Mouse (Mus musculus) MEL (cell line): ENCODE data around the gene Gm30302. TPM values are rescaled to one million over a fixed set of nuclear protein-coding genes. Genes with fewer than 3 reads are reported as not detected.

Experiments used
- DNase-seq: peaks from one replicate; pipeline ENCODE4 v3.0.0; 2011; ENCODE audit warnings: low read depth, low spot score
- H3K27ac ChIP-seq: 2 replicates; pipeline ENCODE4 v1.5.1; 2012; ENCODE audit warnings: low read depth, mild to moderate bottlenecking, control low read depth, low read length, moderate library complexity; ENCODE audit not compliant: control insufficient read depth
- H3K27me3 ChIP-seq, 2 experiments: fragments of 150-350 bp in 1 of 2; sonication (generic) in 1 of 2; 2 replicates each; pipeline ENCODE4 v1.6.1; 2012; ENCODE audit warnings: low read length in 2 of 2, mild to moderate bottlenecking in 2 of 2, improper control_type of control experiment in 1 of 2, moderate library complexity in 1 of 2; ENCODE audit not compliant: insufficient read depth in 2 of 2, control insufficient read depth in 1 of 2
- H3K36me3 ChIP-seq, 2 experiments: 2 replicates each; pipeline ENCODE4 v1.6.1; 2012 to 2014; ENCODE audit warnings: low read length in 2 of 2, improper control_type of control experiment in 1 of 2, inconsistent platforms in 1 of 2, mild to moderate bottlenecking in 1 of 2; ENCODE audit not compliant: insufficient read depth in 2 of 2, control insufficient read depth in 1 of 2
- H3K4me1 ChIP-seq, 2 experiments: fragments of 150-350 bp in 1 of 2; sonication (generic) in 1 of 2; 2 replicates each; pipeline ENCODE4 v1.6.1; 2012; ENCODE audit warnings: low read length in 2 of 2, improper control_type of control experiment in 1 of 2, mild to moderate bottlenecking in 1 of 2; ENCODE audit not compliant: insufficient read depth in 2 of 2, control insufficient read depth in 1 of 2
- H3K4me3 ChIP-seq, 2 experiments: fragments of 150-350 bp in 1 of 2; sonication (generic) in 1 of 2; 2 replicates each; pipeline ENCODE4 v1.5.1; 2012; ENCODE audit warnings: low read depth in 2 of 2, low read length in 2 of 2, mild to moderate bottlenecking in 2 of 2, moderate library complexity in 2 of 2, control low read depth in 1 of 2, improper control_type of control experiment in 1 of 2; ENCODE audit not compliant: control insufficient read depth in 1 of 2, insufficient read depth in 1 of 2
- H3K79me2 ChIP-seq: 2 replicates; pipeline ENCODE4 v1.6.1; 2012; ENCODE audit warnings: mild to moderate bottlenecking, low read length, moderate library complexity; ENCODE audit not compliant: control insufficient read depth, poor library complexity, insufficient read depth
- H3K9ac ChIP-seq: 2 replicates; pipeline ENCODE4 v1.6.1; 2012; ENCODE audit warnings: low read depth, mild to moderate bottlenecking, control low read depth, low read length, moderate library complexity; ENCODE audit not compliant: control insufficient read depth, poor library complexity, severe bottlenecking
- H3K9me3 ChIP-seq: fragments of 150-350 bp; sonication (generic); replicated peaks from 2 replicates; pipeline ENCODE4 v1.6.1; 2012; ENCODE audit warnings: mild to moderate bottlenecking, low read length, improper control_type of control experiment, moderate library complexity; ENCODE audit not compliant: insufficient read depth
- CHD1 ChIP-seq: IDR thresholded peaks from 2 replicates; pipeline ENCODE4 v1.6.1; 2012; ENCODE audit warnings: low read depth, mild to moderate bottlenecking, inconsistent platforms, low read length, improper control_type of control experiment
- CHD2 ChIP-seq: IDR thresholded peaks from 2 replicates; pipeline ENCODE4 v1.6.1; 2011; ENCODE audit warnings: low read length, improper control_type of control experiment
- CTCF ChIP-seq, 3 experiments: IDR thresholded peaks in 2 of 3; conservative IDR thresholded peaks in 1 of 3; 2 replicates each; pipeline ENCODE4 v1.5.1; 2011 to 2012; ENCODE audit warnings: low read length in 3 of 3, low read depth in 2 of 3, mild to moderate bottlenecking in 2 of 3, improper control_type of control experiment in 1 of 3, inconsistent platforms in 1 of 3, mixed read lengths in 1 of 3, moderate library complexity in 1 of 3; ENCODE audit not compliant: control insufficient read depth in 1 of 3, insufficient read depth in 1 of 3, poor library complexity in 1 of 3, severe bottlenecking in 1 of 3
- E2F4 ChIP-seq: IDR thresholded peaks from 2 replicates; pipeline ENCODE4 v1.6.1; 2011; ENCODE audit warnings: low read depth, low read length, improper control_type of control experiment, borderline replicate concordance
- EP300 ChIP-seq, 2 experiments: IDR thresholded peaks; 2 replicates each; pipeline ENCODE4 v1.6.1; 2011; ENCODE audit warnings: improper control_type of control experiment in 2 of 2, low read length in 2 of 2, low read depth in 1 of 2, mild to moderate bottlenecking in 1 of 2
- ETS1 ChIP-seq: IDR thresholded peaks from 2 replicates; pipeline ENCODE4 v1.6.1; 2012; ENCODE audit warnings: low read depth, mild to moderate bottlenecking, inconsistent platforms, low read length, improper control_type of control experiment, moderate library complexity
- GABPA ChIP-seq: IDR thresholded peaks from 2 replicates; pipeline ENCODE4 v1.6.1; 2012; ENCODE audit warnings: low read depth, mild to moderate bottlenecking, inconsistent platforms, low read length, improper control_type of control experiment, moderate library complexity
- GATA1 ChIP-seq: IDR thresholded peaks from 2 replicates; pipeline ENCODE4 v1.6.1; 2011; ENCODE audit warnings: low read depth, low read length, improper control_type of control experiment
- HCFC1 ChIP-seq: IDR thresholded peaks from 2 replicates; pipeline ENCODE4 v1.6.1; 2012; ENCODE audit warnings: low read depth, mild to moderate bottlenecking, inconsistent platforms, low read length, improper control_type of control experiment, moderate library complexity
- JUND ChIP-seq: IDR thresholded peaks from 2 replicates; pipeline ENCODE4 v1.6.1; 2011; ENCODE audit warnings: low read depth, mild to moderate bottlenecking, improper control_type of control experiment, low read length
- KAT2A ChIP-seq: conservative IDR thresholded peaks from 2 replicates; pipeline ENCODE4 v1.6.1; 2012; ENCODE audit warnings: low read depth, low read length, improper control_type of control experiment, inconsistent platforms
- MAFK ChIP-seq: IDR thresholded peaks from 2 replicates; pipeline ENCODE4 v1.6.1; 2011; ENCODE audit warnings: low read depth, mild to moderate bottlenecking, low read length, improper control_type of control experiment, borderline replicate concordance
- MAX ChIP-seq: IDR thresholded peaks from 2 replicates; pipeline ENCODE4 v1.6.1; 2011; ENCODE audit warnings: low read length, improper control_type of control experiment
- MYB ChIP-seq: IDR thresholded peaks from 2 replicates; pipeline ENCODE4 v1.6.1; 2011; ENCODE audit warnings: mild to moderate bottlenecking, low read depth, low read length, improper control_type of control experiment
- MYC ChIP-seq: IDR thresholded peaks from 2 replicates; pipeline ENCODE4 v1.6.1; 2011; ENCODE audit warnings: low read depth, mild to moderate bottlenecking, low read length, improper control_type of control experiment, moderate library complexity
- NRF1 ChIP-seq: IDR thresholded peaks from 2 replicates; pipeline ENCODE4 v1.6.1; 2014; ENCODE audit warnings: low read depth, mild to moderate bottlenecking, inconsistent platforms, low read length, improper control_type of control experiment, moderate library complexity; ENCODE audit not compliant: poor library complexity, insufficient read depth, severe bottlenecking
- POLR2A ChIP-seq, 2 experiments: IDR thresholded peaks; 2 replicates each; pipeline ENCODE4 v1.6.1; 2011 to 2012; ENCODE audit warnings: low read length in 2 of 2, mild to moderate bottlenecking in 2 of 2, control low read depth in 1 of 2, improper control_type of control experiment in 1 of 2, low read depth in 1 of 2, moderate library complexity in 1 of 2; ENCODE audit not compliant: control insufficient read depth in 1 of 2, insufficient read depth in 1 of 2, poor library complexity in 1 of 2
- POLR2AphosphoS2 ChIP-seq: IDR thresholded peaks from 2 replicates; pipeline ENCODE4 v1.6.1; 2011; ENCODE audit warnings: low read length, improper control_type of control experiment
- POLR2AphosphoS5 ChIP-seq: IDR thresholded peaks from 2 replicates; pipeline ENCODE4 v1.6.1; 2012; ENCODE audit warnings: low read depth, borderline replicate concordance, mild to moderate bottlenecking, inconsistent platforms, low read length, moderate library complexity, mixed read lengths
- RAD21 ChIP-seq: IDR thresholded peaks from 2 replicates; pipeline ENCODE4 v1.6.1; 2011; ENCODE audit warnings: mild to moderate bottlenecking, low read depth, low read length, improper control_type of control experiment
- RCOR1 ChIP-seq: IDR thresholded peaks from 2 replicates; pipeline ENCODE4 v1.6.1; 2012; ENCODE audit warnings: low read depth, mild to moderate bottlenecking, inconsistent platforms, low read length, improper control_type of control experiment
- SIN3A ChIP-seq: IDR thresholded peaks from 2 replicates; pipeline ENCODE4 v1.6.1; 2012; ENCODE audit warnings: low read length, improper control_type of control experiment, inconsistent platforms
- SMC3 ChIP-seq: IDR thresholded peaks from 2 replicates; pipeline ENCODE4 v1.6.1; 2011; ENCODE audit warnings: low read depth, low read length, improper control_type of control experiment
- TAL1 ChIP-seq: IDR thresholded peaks from 2 replicates; pipeline ENCODE4 v1.6.1; 2012; ENCODE audit warnings: mild to moderate bottlenecking, inconsistent platforms, low read length, moderate library complexity, mixed read lengths
- TBP ChIP-seq: IDR thresholded peaks from 2 replicates; pipeline ENCODE4 v1.8.0; 2011; ENCODE audit warnings: low read depth, low read length, improper control_type of control experiment
- TCF12 ChIP-seq: IDR thresholded peaks from 2 replicates; pipeline ENCODE4 v1.6.1; 2014; ENCODE audit warnings: low read depth, mild to moderate bottlenecking, inconsistent platforms, low read length, improper control_type of control experiment, moderate library complexity
- UBTF ChIP-seq: IDR thresholded peaks from 2 replicates; pipeline ENCODE4 v1.6.1; 2012; ENCODE audit warnings: low read depth, mild to moderate bottlenecking, inconsistent platforms, low read length, improper control_type of control experiment, moderate library complexity, borderline replicate concordance; ENCODE audit not compliant: insufficient read depth
- USF1 ChIP-seq: IDR thresholded peaks from 2 replicates; pipeline ENCODE4 v1.6.1; 2014; ENCODE audit warnings: low read depth, mild to moderate bottlenecking, inconsistent platforms, low read length, improper control_type of control experiment, moderate library complexity
- USF2 ChIP-seq, 2 experiments: IDR thresholded peaks; 2 replicates each; pipeline ENCODE4 v1.6.1; 2011 to 2012; ENCODE audit warnings: improper control_type of control experiment in 2 of 2, low read length in 2 of 2, borderline replicate concordance in 1 of 2, inconsistent platforms in 1 of 2, low read depth in 1 of 2, mild to moderate bottlenecking in 1 of 2; ENCODE audit not compliant: insufficient read depth in 1 of 2
- ZKSCAN1 ChIP-seq: IDR thresholded peaks from 2 replicates; pipeline ENCODE4 v1.6.1; 2012; ENCODE audit warnings: low read depth, mild to moderate bottlenecking, inconsistent platforms, low read length, improper control_type of control experiment, moderate library complexity
- ZMIZ1 ChIP-seq: IDR thresholded peaks from 2 replicates; pipeline ENCODE4 v1.6.1; 2012; ENCODE audit warnings: low read depth, mild to moderate bottlenecking, inconsistent platforms, low read length, improper control_type of control experiment, moderate library complexity
- ZNF384 ChIP-seq: IDR thresholded peaks from 2 replicates; pipeline ENCODE4 v1.6.1; 2012; ENCODE audit warnings: low read depth, mild to moderate bottlenecking, inconsistent platforms, low read length, improper control_type of control experiment
- polyA plus RNA-seq, 2 experiments: library from polyadenylated mRNA; stranded (reverse) in 1 of 2; unstranded in 1 of 2; fragments of >175 nt in 1 of 2; fragments of >200 nt in 1 of 2; gene quantifications; 2 replicates each; pipeline versions ENCODE4 v1.2.1 to v1.2.4; 2012; ENCODE audit warnings: low replicate concordance in 2 of 2, low read depth in 1 of 2; ENCODE audit not compliant: insufficient read length in 2 of 2, insufficient read depth in 1 of 2, missing spikeins in 1 of 2
- total RNA-seq: library from RNA; depleted of rRNA; stranded (reverse); fragments of 300-350 nt; gene quantifications from 2 replicates; pipeline ENCODE4 v1.2.3, GENCODE M21; 2012; rRNA removed

The Gm30302 gene
- not detected in 2 replicates for total RNA-seq
- polyA plus RNA-seq: under 1 TPM in 1 of 2 experiments, not detected in 1; 0.19 TPM

GRCm38 (mm10) chr13:49798901-49799300 lies at the start of gene Gm30302:
Gm30302 (minus strand) TSS chr13:49799001.
- TF ChIP-seq ETS1 (no peak), TBP (no peak)
- DNase-seq: no peak
- H3K79me2 ChIP-seq: no peaks in the 10 kb centered on the region
- H3K27ac ChIP-seq: no peak within 1 kb of the TSS
- no peaks in the 10 kb centered on the region for H3K9me3 ChIP-seq
- no peaks in the 10 kb centered on the region for H3K4me1 ChIP-seq
- no peak within 1 kb of the TSS for H3K9ac ChIP-seq
- H3K4me3 ChIP-seq: no peak within 1 kb of the TSS
- H3K36me3 ChIP-seq: no peaks in the 10 kb centered on the region
- no peaks in the 10 kb centered on the region for H3K27me3 ChIP-seq

DNA sequence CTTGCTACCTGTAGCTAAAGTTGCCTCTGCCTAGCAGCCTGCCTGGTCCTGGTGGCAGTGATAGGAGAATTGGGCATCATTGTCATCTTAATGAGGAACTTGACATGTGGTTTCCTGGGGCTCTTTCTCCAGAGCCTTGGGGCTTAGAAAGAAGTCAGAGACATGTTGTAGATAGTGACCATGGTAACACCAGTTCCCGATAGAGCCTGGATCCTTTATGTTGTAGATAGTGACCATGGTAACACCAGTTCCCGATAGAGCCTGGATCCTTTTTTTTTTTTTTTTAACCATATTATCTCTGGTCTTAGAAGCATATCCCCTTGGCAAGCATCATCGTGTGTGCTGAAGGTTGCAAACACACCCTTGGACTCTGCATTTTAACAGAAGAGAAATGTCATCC lies 48.0 kb upstream of the Gm30302 start:
- Histone ChIP-seq H3K9ac (no peak overlapping the region), H3K36me3 (peaks cover 0 to 19% of the 10 kb centered on the region in 2 experiments; a peak in 2 of 4 replicates), H3K4me3 (no peak overlapping the region), H3K9me3 (no peaks in the 10 kb centered on the region), H3K79me2 (no peaks in the 10 kb centered on the region), H3K27me3 (no peaks in the 10 kb centered on the region), H3K27ac (peak overlapping the region; percentile 30), H3K4me1 (peaks cover 0 to 24% of the 10 kb centered on the region in 2 experiments; a peak in 2 of 4 replicates)
- DNase-seq: peak; percentile 89
- no peak for TF ChIP-seq POLR2AphosphoS2
- peak; percentile 69 for TF ChIP-seq SIN3A
- TF ChIP-seq JUND: no peak
- no peak for TF ChIP-seq ZMIZ1
- no peak for TF ChIP-seq MYB
- TF ChIP-seq ETS1: peak; percentile 77
- peak; percentile 82 to 88 for TF ChIP-seq EP300 (IDR thresholded peaks at IDR 0.05; ENCODE audit: low read depth in 1 of 2, low read length in 2 of 2)
- no peak for TF ChIP-seq CHD2
- TF ChIP-seq MAFK: no peak
- no peak; the same call in 1 of the 2 replicates for TF ChIP-seq ZKSCAN1
- no peak for TF ChIP-seq KAT2A
- TF ChIP-seq GATA1: peak; percentile 99
- TF ChIP-seq POLR2A (IDR thresholded peaks at IDR 0.05; ENCODE audit: control insufficient read depth in 1 of 2, insufficient read depth in 1 of 2, low read depth in 1 of 2, low read length in 2 of 2, poor library complexity in 1 of 2): no peak
- TF ChIP-seq RAD21: no peak
- no peak for TF ChIP-seq CHD1
- no peak for TF ChIP-seq USF2 (IDR thresholded peaks at IDR 0.05; ENCODE audit: borderline replicate concordance in 1 of 2, insufficient read depth in 1 of 2, low read depth in 1 of 2, low read length in 2 of 2)
- TF ChIP-seq ZNF384: peak; percentile 98
- no peak for TF ChIP-seq NRF1
- TF ChIP-seq MAX: no peak
- TF ChIP-seq USF1: no peak
- TF ChIP-seq RCOR1: peak; percentile 86
- no peak for TF ChIP-seq GABPA
- no peak for TF ChIP-seq POLR2AphosphoS5
- TF ChIP-seq TAL1: 0 out of 2 replicates have a peak, but pooled peaks have one; percentile 37
- no peak for TF ChIP-seq SMC3
- TF ChIP-seq E2F4: no peak
- TF ChIP-seq MYC: peak; percentile 83; the same call in 1 of the 2 replicates
- TF ChIP-seq TBP: no peak
- TF ChIP-seq CTCF (IDR thresholded peaks at IDR 0.05 in 2 of 3, conservative IDR thresholded peaks at IDR 0.05 in 1 of 3; ENCODE audit: control insufficient read depth in 1 of 3, insufficient read depth in 1 of 3, low read depth in 2 of 3, low read length in 3 of 3, poor library complexity in 1 of 3, severe bottlenecking in 1 of 3): no peak
- TF ChIP-seq HCFC1: 0 out of 2 replicates have a peak, but pooled peaks have one; percentile 21
- TF ChIP-seq TCF12: peak; percentile 72
- no peak for TF ChIP-seq UBTF
